Mouse (Mus musculus): ENCODE measurements at regions not wholly inside any gene's neighbourhood (a gene's known extent, or its start where the extent isn't known, plus 50 kb on each side); places are given as distances from the start of the nearest gene placed in this dataset.

DNA sequence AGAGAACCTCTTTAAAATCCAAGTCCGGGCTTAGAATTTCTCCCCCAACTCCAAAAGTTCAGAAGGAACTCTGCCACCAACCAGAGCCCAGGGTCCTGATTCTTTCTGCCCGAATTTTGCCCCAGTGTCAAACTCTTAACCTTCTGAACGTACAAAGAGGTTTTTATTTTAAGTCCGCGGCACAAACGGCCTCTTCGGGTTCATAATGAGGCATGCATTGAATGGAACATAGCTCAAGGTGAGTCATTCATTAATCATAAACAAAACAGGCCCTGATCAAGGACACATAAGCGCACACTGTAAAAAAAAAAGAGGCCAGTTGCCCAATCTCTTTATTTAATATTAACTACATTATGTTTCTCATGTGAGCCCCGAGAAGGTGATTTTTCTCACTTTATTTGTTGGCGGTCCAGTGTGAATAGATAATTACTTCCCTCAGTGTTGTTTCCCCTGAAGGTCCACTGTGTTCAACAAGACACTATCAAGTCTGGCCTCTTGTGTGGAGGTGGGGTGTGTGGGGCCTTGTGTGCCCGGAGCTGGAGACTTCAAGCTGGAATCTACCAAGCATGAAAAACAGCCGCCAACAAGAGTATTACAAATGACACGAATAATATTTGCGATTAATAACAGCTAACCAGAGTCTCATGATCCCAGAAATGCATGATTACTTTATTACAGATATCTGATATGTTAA lies 241.1 kb upstream of the Sall1 start:
- no peak for TF ChIP-seq CTCF (IDR thresholded peaks at IDR 0.05; ENCODE audit: low read depth, low read length)
- TF ChIP-seq POLR2A (IDR thresholded peaks at IDR 0.05; ENCODE audit: extremely low read depth, insufficient read depth, low read length), result no peak
